Mouse (Mus musculus) gastrocnemius, adult 2 months (tissue): Measurements from ENCODE around the gene Zfp963. TPM values are rescaled to one million over a fixed set of nuclear protein-coding genes. Genes with fewer than 3 reads are reported as not detected.
"Not testable (repeated sequence)": the region's sequence is repeated elsewhere in the genome, so short reads cannot be mapped to it uniquely, and the experiment has no call there.

ENCODE experiments used
- DNase-seq: peaks from one replicate; pipeline ENCODE4 v3.0.0; 2022
- H3K27ac ChIP-seq: fragments of 200-600 bp; 2 replicates; pipeline ENCODE4 v1.8.1; 2022; ENCODE audit warnings: mild to moderate bottlenecking
- H3K4me3 ChIP-seq: fragments of 200-600 bp; 2 replicates; pipeline ENCODE4 v1.8.1; 2022; ENCODE audit warnings: mild to moderate bottlenecking, moderate library complexity
- CTCF ChIP-seq: fragments of 200-600 bp; IDR thresholded peaks from 2 replicates; pipeline ENCODE4 v1.8.1; 2022; ENCODE audit warnings: antibody characterized with exemption, mild to moderate bottlenecking, moderate library complexity
- intact Hi-C: fragments of 180-260 bp; cut with DNase I; formaldehyde crosslinking; loops from one replicate; pipeline ENCODE4 v1.15.1; 2025
- total RNA-seq, 2 experiments: library from RNA; stranded (reverse); gene quantifications; 2 replicates each; pipeline ENCODE4 v1.2.3; 2021

Gene Zfp963
- total RNA-seq, 2 experiments from 2014 or later: 3.4 to 4.1 TPM

DNA sequence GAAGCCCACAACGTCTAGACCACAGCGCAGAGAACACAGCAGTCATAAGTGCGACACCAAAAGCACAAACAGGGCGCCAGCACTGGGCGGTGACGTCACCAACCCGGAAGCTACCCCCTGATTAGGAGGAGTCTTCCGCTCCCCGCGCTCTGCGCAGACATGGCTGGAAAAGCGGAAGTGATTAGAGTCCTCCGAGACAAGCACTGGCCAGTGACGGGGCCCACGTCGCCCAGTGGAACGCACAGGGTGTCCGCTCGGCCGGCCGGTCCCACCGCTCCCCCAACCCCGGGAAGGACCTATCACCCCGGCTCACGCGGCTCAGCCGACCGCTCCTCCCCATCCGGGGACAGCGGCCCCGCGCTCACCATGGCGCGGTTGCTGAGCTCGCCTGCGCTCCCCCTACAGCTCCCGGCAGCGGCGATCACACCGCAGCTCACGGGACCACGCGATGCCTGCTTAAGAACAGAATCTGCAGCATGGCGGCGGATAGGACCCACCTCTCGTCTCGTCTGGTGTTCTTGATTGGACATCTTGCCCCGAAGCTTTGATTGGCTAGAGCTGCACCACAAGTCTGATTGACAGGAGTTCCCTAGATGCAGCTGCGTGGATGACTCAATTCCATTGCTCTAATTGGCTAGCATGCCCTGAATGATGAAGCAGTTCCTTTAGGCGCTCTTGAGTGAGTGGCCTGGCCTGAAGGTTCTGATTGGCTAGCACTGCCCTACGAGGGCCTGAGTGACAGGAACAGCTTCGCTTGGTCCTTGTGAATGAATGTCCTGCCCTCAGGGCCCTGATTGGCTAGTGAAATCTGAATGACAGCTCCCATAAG is 33.2 kb downstream of the Zfp963 start:
- intact Hi-C loops: loop anchor here (1.0 to 5.0 kb wide), 3 partner anchors 32 to 91 kb away; partner anchors contain the start of genes Atp13a1, Zfp866, Zfp868 and Zfp963
- peak; percentile 96 for DNase-seq
- Histone ChIP-seq H3K4me3 (peak overlapping the region; percentile 100), H3K27ac (peak overlapping the region; percentile 99)
- TF ChIP-seq CTCF: no peak

- no peak for DNase-seq
- TF ChIP-seq CTCF: no peak
- Histone ChIP-seq H3K27ac (peak overlapping the region; percentile 99), H3K4me3 (peak overlapping the region; percentile 100)
- intact Hi-C loops: loop anchor here (5.0 kb wide), 1 partner anchor 77 kb away; the partner anchor contains the start of genes Atp13a1 and Zfp866
These were observed 34.4 kb downstream of the Zfp963 start for GRCm38 (mm10) chr8:69715366-69715765.

GRCm38 (mm10) chr8:69713516-69713915 is 36.3 kb downstream of the Zfp963 start:
- H3K27ac ChIP-seq: no peak overlapping the region
- no peak overlapping the region for H3K4me3 ChIP-seq
- intact Hi-C loops: no loop called here
- DNase-seq: no peak
- TF ChIP-seq CTCF: no peak

- H3K4me3 ChIP-seq, intact Hi-C loops, H3K27ac ChIP-seq, DNase-seq: not testable (repeated sequence)
These were observed 39.1 kb downstream of the Zfp963 start, which contains the start of gene Zfp869 for GRCm38 (mm10) chr8:69710624-69711023. Zfp869 (minus strand) TSS chr8:69710724.

DNA sequence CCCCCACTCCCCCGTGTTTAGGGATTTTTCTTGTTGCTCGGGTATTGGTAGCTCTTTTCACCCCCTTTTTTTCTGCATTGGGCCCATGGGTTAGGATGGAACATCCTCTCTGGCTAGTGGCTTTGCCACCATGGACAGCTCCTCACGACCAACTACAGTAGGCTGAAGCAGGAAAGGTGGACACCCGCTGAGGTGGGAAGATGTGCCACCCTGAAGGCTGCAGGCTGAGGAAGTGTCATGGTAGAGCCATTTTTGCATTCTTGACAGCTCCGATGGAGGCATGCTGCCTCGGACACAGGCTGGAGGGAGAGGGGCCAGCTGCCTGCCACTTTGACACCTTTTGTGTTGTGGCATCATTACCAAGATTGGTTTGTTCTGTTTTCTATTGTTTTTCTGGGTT is 48.0 kb downstream of the Zfp963 start:
- Histone ChIP-seq H3K27ac (no peak overlapping the region), H3K4me3 (no peak overlapping the region)
- TF ChIP-seq CTCF: no peak
- no peak for DNase-seq
- intact Hi-C loops: no loop called here

Other genes starting within 250 kb of the Zfp963 start
- gene Gm7697, start 227.0 kb downstream of the Zfp963 start, total RNA-seq: not detected
- 1 to 10 TPM; 5.7 to 6.2 TPM for gene Zfp868, start 124.4 kb downstream of the Zfp963 start, total RNA-seq
- under 1 TPM; 0.74 to 0.75 TPM for gene Zfp964, start 95.5 kb downstream of the Zfp963 start, total RNA-seq
- 10 to 100 TPM; 15.0 to 15.9 TPM for gene Zfp869, start 39.2 kb downstream of the Zfp963 start, total RNA-seq
- gene Gm20422, start 24.9 kb upstream of the Zfp963 start, total RNA-seq: 1 to 10 TPM; 2.4 to 3.0 TPM
- 10 to 100 TPM in 1 of 2 experiments, 1 to 10 TPM in 1; 9.9 to 10.4 TPM for gene Atp13a1, start 41.2 kb upstream of the Zfp963 start, total RNA-seq
- 10 to 100 TPM; 15.6 to 17.1 TPM for gene Zfp866, start 41.2 kb upstream of the Zfp963 start, total RNA-seq
- gene Gmip, start 58.7 kb upstream of the Zfp963 start, total RNA-seq: 1 to 10 TPM; 3.8 to 5.3 TPM
- gene Lpar2, start 72.5 kb upstream of the Zfp963 start, total RNA-seq: under 1 TPM in 1 of 2 experiments, not detected in 1; 0.14 TPM
- gene Pbx4, start 82.5 kb upstream of the Zfp963 start, total RNA-seq: not detected
- 10 to 100 TPM in 1 of 2 experiments, 1 to 10 TPM in 1; 3.5 to 18.9 TPM for gene Cilp2, start 137.7 kb upstream of the Zfp963 start, total RNA-seq
- not detected for gene Tssk6, start 152.2 kb upstream of the Zfp963 start, total RNA-seq
- gene Ndufa13, start 152.6 kb upstream of the Zfp963 start, total RNA-seq: 100 to 1,000 TPM; 312 to 399 TPM
- 10 to 100 TPM in 1 of 2 experiments, 1 to 10 TPM in 1; 9.5 to 14.5 TPM for gene Yjefn3, start 152.7 kb upstream of the Zfp963 start, total RNA-seq
- gene Gatad2a, start 246.4 kb upstream of the Zfp963 start, total RNA-seq: 10 to 100 TPM; 26.5 to 32.6 TPM